Mouse (Mus musculus): Measurements from ENCODE around the gene Tmem211.

GRCm38 (mm10) chr5:113199772-113200134 is 27.0 kb upstream of the Tmem211 start:
- TF ChIP-seq CTCF (conservative IDR thresholded peaks at IDR 0.05; ENCODE audit: low read length) = no peak
- TF ChIP-seq NANOG (IDR thresholded peaks at IDR 0.05; ENCODE audit: borderline replicate concordance, low read length) = no peak
- no peak for TF ChIP-seq POU5F1 (IDR thresholded peaks at IDR 0.05; ENCODE audit: borderline replicate concordance, low read length)

All from E14TG2a.4 (cell line).